Mouse (Mus musculus) liver, embryonic 15.5 days (tissue): ENCODE measurements around the gene Uhrf1bp1. TPM values are rescaled to one million over a fixed set of nuclear protein-coding genes. Genes with fewer than 3 reads are reported as not detected.
"Not testable (repeated sequence)": the region's sequence is repeated elsewhere in the genome, so short reads cannot be mapped to it uniquely, and the experiment has no call there.

Experiments used
- ATAC-seq: fragments of 200-750 bp; cut with Nextera tagmentation; 2 replicates; pipeline ENCODE4 v1.8.0; 2017; ENCODE audit warnings: moderate number of reproducible peaks, mild to moderate bottlenecking, moderate library complexity; ENCODE audit not compliant: insufficient read depth
- H3K27ac ChIP-seq: fragments of 300-500 bp; sonication (generic); replicated peaks from 2 replicates; pipeline ENCODE4 v1.5.1; 2015; ENCODE audit warnings: mild to moderate bottlenecking, inconsistent platforms
- H3K27me3 ChIP-seq: fragments of 300-500 bp; sonication (generic); 2 replicates; pipeline ENCODE4 v1.6.1; 2015; ENCODE audit warnings: mild to moderate bottlenecking, inconsistent platforms
- H3K36me3 ChIP-seq: fragments of 300-500 bp; sonication (generic); replicated peaks from 2 replicates; pipeline ENCODE4 v1.6.1; 2015; ENCODE audit warnings: moderate library complexity, mild to moderate bottlenecking, inconsistent platforms
- H3K4me1 ChIP-seq: fragments of 300-500 bp; sonication (generic); replicated peaks from 2 replicates; pipeline ENCODE4 v1.6.1; 2015; ENCODE audit warnings: inconsistent platforms
- H3K4me2 ChIP-seq: fragments of 300-500 bp; sonication (generic); 2 replicates; pipeline ENCODE4 v1.6.1; 2015; ENCODE audit warnings: moderate library complexity, mild to moderate bottlenecking, inconsistent platforms
- H3K4me3 ChIP-seq: fragments of 300-500 bp; sonication (generic); replicated peaks from 2 replicates; pipeline ENCODE4 v1.5.1; 2015; ENCODE audit warnings: mild to moderate bottlenecking, inconsistent platforms
- H3K9ac ChIP-seq: fragments of 300-500 bp; sonication (generic); 2 replicates; pipeline ENCODE4 v1.6.1; 2015; ENCODE audit warnings: moderate library complexity, mild to moderate bottlenecking, inconsistent platforms
- H3K9me3 ChIP-seq: fragments of 300-500 bp; sonication (generic); replicated peaks from 2 replicates; pipeline ENCODE4 v1.6.1; 2016; ENCODE audit warnings: inconsistent platforms
- WGBS: fragments of 180-500 bp; shearing (Covaris S2); methylation state at CpG from one replicate; pipeline ENCODE4 v1.1.7; 2015; ENCODE audit warnings: mixed read lengths; ENCODE audit not compliant: insufficient replicate concordance; 5-methylcytosine and 5-hydroxymethylcytosine counted together
- polyA plus RNA-seq: library from polyadenylated mRNA; unstranded; fragments of >200 nt; fragmentation: Nextera tagmentation; extraction: Ambion mirVana; gene quantifications from 2 replicates; pipeline ENCODE4 v1.2.1, GENCODE M21; 2015

Gene Uhrf1bp1
- polyA plus RNA-seq, 1 experiment from 2014 or later, result 2.2 TPM

DNA sequence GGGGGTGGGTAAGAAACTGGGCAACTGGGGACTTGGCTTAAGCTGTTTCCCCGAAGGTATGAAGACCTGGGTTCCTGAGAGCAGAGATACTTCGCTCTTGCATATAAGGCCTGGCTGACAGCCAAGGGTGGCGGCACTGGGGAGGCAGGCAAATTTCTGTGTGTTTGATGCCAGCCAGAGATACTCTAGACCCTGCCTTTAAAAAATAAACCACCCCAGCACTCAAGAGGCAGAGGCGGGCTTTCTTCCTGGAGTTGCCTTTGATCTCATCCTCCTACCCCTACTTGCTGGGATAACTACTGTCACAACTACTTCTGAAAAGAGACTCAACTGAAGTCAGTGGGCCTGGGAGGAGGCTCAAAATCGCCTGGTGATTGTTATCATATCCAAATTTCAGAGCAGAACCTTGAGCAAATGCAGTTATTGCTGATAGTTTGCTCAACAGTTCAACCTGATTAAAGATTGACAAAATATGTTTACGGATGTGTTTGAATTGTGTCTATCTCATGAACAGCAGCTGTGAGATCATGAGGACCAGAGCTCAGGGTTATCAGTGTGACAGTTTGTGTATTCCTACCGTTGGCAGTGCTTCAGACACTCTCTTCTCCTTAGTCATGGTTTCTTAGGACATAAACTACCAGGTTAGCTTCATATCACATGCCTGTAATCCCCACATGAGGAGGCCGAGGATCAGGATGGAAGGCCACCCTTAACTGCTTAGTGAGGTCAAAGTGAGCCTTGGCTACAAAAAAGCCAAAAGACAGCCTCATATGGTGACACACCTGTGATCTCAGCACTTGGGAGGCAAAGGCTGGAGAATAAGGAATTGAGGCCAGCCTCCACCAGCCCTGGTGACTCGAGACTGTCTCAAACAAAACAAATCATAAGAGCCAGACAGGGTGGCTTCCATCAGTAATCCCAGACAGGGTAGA, 34.6 kb upstream of the Uhrf1bp1 start:
- H3K27me3 ChIP-seq, result no peaks in the 10 kb centered on the region
- H3K9ac ChIP-seq, result peak overlapping the region; percentile 66
- peak; percentile 14 for ATAC-seq
- peak overlapping the region; percentile 90 for H3K27ac ChIP-seq
- 14% methylated on average over 9 of the region's 9 CpGs for WGBS
- peak overlapping the region; percentile 94 for H3K4me3 ChIP-seq
- peaks cover 77% of the 10 kb centered on the region for H3K4me1 ChIP-seq
- H3K9me3 ChIP-seq, result no peaks in the 10 kb centered on the region
- H3K4me2 ChIP-seq, result peak overlapping the region; percentile 91
- H3K36me3 ChIP-seq, result no peaks in the 10 kb centered on the region

DNA sequence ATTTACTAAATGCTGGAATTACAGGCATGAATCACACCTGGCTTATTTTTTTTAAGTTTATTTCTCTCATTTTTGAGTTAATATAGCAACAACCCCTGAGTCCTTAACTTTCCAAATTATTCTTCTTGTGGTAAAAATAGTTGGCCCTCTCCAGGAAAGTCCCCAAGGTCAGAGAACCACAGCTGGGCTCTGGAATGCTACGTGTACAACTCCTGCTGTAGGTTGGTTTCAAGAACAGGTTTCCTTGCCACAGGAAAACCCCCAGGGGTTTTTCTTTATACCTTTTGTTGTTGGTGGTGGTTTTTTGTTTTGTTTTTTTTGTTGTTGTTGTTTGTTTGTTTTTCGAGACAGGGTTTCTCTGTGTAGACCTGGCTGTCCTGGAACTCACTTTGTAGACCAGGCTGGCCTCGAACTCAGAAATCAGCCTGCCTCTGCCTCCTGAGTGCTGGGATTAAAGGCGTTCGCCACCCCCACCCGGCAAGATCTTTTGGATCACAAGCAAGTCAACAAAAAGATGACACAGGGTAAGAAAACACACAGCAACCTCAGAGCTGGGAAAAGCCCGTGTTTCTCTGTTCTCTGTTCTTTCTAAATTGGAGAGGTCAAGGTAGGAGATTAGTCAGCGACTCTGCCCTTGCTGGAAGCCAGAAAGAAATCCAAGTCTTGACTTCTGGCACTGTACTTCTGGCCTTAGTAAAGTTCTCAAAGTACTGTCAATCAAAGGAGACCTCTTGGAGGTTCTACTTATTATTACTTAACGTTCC, 32.9 kb upstream of the Uhrf1bp1 start:
- Histone ChIP-seq H3K36me3 (no peaks in the 10 kb centered on the region), H3K9me3 (no peaks in the 10 kb centered on the region), H3K27ac (peak overlapping the region; percentile 90; the same call in 1 of the 2 replicates), H3K4me3 (no peak overlapping the region), H3K9ac (no peak overlapping the region), H3K4me1 (peaks cover 67% of the 10 kb centered on the region), H3K4me2 (no peak overlapping the region), H3K27me3 (0 out of 2 replicates have a peak, but pooled peaks cover 6% of the 10 kb centered on the region)
- WGBS, result 76% methylated on average over 9 of the region's 9 CpGs
- ATAC-seq, result no peak

DNA sequence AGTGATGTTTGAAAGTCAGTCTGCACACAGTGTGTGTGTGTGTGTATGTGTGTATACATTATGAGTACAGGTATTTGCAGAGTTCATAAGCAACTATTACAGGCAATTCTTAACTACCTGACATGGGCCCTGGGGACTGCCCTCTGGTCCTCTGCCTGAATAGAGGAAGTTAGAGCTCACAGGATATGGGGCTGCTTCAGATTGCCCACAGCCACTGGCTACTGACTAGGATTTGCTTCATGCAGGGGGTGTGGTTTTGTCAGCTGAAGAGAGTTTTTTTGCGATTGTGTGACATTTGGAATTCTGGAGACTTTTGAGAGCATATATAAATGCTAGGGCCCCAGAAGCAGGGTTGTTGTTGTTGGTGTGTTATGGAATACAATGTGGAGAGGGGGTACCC, 31.3 kb upstream of the Uhrf1bp1 start:
- H3K4me2 ChIP-seq, result peak overlapping the region; percentile 73
- no peaks in the 10 kb centered on the region for H3K9me3 ChIP-seq

DNA sequence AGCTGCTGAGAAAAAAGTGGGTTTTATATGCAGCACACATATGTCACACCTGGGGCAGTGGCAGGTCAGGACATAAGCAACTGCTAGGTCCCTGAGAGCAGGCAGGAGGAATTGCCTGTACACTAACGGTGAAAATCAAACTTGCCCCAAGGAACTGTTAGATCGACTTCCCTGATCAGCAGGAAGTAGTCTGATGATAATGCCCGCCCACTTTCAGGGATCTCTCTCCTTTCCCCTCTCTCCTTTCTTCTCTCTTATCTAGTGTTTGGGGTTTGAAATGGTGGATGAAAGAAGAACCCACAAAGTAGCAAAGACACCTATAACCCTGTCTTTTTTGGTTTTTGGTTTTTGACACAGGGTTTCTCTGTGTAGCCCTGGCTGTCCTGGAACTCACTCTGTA, 30.7 kb upstream of the Uhrf1bp1 start:
- Histone ChIP-seq H3K27me3 (peaks cover 9% of the 10 kb centered on the region; the same call in 1 of the 2 replicates), H3K4me3 (peak overlapping the region; percentile 55), H3K27ac (peak overlapping the region; percentile 80), H3K4me2 (peak overlapping the region; percentile 73), H3K36me3 (no peaks in the 10 kb centered on the region), H3K4me1 (peaks cover 51% of the 10 kb centered on the region), H3K9me3 (no peaks in the 10 kb centered on the region), H3K9ac (peak overlapping the region; percentile 16)
- ATAC-seq, result no peak
- WGBS, result 5% methylated on average over 3 of the region's 3 CpGs

More for the DNA sequence above, 31.3 kb upstream of the Uhrf1bp1 start:
- Histone ChIP-seq H3K27ac (peak overlapping the region; percentile 80), H3K9ac (peak overlapping the region; percentile 16; the same call in 1 of the 2 replicates), H3K27me3 (peaks cover 9% of the 10 kb centered on the region; the same call in 1 of the 2 replicates), H3K4me1 (peaks cover 51% of the 10 kb centered on the region), H3K36me3 (no peaks in the 10 kb centered on the region), H3K4me3 (peak overlapping the region; percentile 55; the same call in 1 of the 2 replicates)
- whole genome bisulfite sequencing, result 20% methylated on average over 1 of the region's 1 CpGs
- no peak for ATAC-seq

DNA sequence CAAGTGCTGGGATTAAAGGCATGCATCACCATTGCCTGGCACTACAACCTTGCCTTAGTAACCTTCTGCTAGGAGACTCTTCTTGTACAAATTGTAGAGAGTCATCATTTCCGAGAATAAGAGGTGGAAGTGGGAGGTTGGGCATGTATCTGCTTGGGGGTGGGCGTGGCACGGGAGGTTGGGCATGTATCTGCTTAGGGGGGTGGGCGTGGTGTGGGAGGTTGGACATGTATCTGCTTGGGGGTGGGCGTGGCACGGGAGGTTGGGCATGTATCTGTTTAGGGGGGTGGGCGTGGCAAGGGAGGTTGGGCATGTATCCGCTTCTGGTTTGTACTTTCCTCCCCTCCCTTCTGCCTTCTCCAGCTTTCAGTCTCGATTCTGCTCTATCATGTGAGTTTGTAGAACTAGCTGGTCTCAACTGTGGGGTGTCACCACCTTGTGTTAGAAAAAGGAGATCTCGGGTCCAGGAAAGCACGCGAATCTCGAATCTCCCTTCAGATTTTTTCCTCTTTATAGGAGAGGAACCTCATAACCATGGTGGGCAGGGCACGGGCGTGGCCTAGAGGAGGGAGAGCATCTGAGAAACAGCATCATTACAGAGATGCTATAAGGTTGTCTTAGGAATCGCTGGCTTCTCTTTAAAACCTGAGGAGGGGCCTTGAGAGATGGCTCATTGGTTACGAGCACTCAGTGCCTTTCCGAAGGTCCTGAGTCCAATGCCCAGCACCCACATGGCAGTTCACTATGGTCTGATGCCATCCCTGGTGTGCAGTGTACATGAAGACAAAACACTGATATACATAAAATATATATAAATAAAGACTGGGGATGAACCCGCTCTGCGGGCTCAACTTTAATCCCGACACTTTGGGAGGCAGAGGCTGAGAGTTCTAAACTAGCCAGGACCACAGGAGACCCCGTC, 30.0 kb upstream of the Uhrf1bp1 start:
- 3% methylated on average over 22 of the region's 22 CpGs for WGBS
- Histone ChIP-seq H3K9me3 (no peaks in the 10 kb centered on the region), H3K27ac (peak overlapping the region; percentile 80), H3K4me1 (peaks cover 45% of the 10 kb centered on the region), H3K27me3 (peaks cover 9% of the 10 kb centered on the region; the same call in 1 of the 2 replicates), H3K4me2 (peak overlapping the region; percentile 73), H3K9ac (peak overlapping the region; percentile 32; the same call in 1 of the 2 replicates), H3K36me3 (no peaks in the 10 kb centered on the region), H3K4me3 (peak overlapping the region; percentile 55)
- ATAC-seq, result peak; percentile 72

DNA sequence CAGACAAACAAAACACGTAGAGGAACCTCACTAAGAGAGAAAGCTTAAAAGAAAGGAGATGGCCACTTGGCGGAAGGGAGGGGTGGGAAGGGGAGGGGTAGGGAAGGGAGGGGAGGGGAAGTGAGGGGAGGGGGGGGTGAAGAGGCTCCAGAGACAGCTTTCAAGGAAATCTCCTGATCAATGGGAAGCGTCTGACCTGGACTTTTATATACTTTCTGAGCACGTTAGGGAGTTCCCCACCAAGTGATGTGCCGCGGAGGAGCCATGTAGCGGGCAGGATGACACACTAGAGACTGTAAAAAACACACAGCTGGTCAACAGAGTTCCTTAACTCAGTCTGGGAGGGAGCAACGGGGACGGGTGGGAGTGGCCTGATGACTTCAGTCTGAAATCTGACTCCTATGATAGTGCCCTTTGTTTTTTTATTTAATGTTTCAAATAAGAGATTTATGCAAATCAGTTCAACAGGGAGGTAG, 29.3 kb upstream of the Uhrf1bp1 start:
- Histone ChIP-seq H3K36me3 (no peaks in the 10 kb centered on the region), H3K4me3 (peak overlapping the region; percentile 55), H3K4me2 (peak overlapping the region; percentile 73), H3K9ac (no peak overlapping the region), H3K27ac (peak overlapping the region; percentile 80), H3K4me1 (peaks cover 38% of the 10 kb centered on the region), H3K9me3 (no peaks in the 10 kb centered on the region), H3K27me3 (peaks cover 9% of the 10 kb centered on the region; the same call in 1 of the 2 replicates)
- ATAC-seq, result no peak
- 3% methylated on average over 8 of the region's 9 CpGs for WGBS

DNA sequence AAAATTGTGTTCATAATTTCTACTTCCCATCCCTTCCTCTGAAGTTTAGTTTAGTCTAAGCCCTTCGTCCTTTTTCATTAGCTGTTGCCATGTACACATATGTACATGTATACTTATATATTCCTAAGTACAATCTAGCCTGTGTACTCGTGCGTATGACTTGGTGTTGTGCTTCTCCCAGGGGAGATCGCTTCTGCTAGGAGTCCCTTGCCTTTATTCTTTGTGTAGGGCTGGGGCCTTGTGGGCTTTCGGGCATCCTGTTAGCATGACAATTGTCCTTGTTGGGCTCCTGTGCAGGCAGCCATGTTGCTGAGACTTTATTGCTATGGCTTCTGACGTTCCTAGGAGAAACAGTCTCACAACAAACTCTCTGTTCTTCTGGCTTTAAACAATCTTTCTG, 28.7 kb upstream of the Uhrf1bp1 start:
- Histone ChIP-seq H3K27me3 (peaks cover 9% of the 10 kb centered on the region; the same call in 1 of the 2 replicates), H3K9me3 (no peaks in the 10 kb centered on the region), H3K27ac (no peak overlapping the region), H3K36me3 (no peaks in the 10 kb centered on the region), H3K4me1 (peaks cover 32% of the 10 kb centered on the region), H3K4me3 (no peak overlapping the region), H3K4me2 (no peak overlapping the region), H3K9ac (no peak overlapping the region)
- ATAC-seq, result no peak
- WGBS, result 46% methylated on average over 6 of the region's 6 CpGs

DNA sequence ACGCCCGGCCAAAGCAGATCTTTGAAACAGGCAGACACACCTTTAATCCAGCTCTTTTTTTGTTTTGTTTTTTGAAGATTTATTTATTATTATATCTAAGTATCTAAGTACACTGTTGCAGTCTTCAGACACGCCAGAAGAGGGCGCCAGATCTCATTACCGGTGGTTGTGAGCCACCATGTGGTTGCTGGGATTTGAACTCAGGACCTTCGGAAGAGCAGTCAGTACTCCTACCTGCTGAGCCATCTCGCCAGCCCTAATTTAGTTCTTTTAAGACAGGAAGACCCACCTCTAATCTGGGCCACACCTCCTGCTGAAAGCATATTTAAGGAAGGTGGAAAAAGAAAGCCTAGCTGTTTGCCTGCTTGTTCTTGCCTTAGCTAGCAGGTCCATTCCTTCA, 25.8 kb upstream of the Uhrf1bp1 start:
- H3K9ac ChIP-seq, result no peak overlapping the region
- peaks cover 25% of the 10 kb centered on the region; the same call in 1 of the 2 replicates for H3K27me3 ChIP-seq
- no peak for ATAC-seq
- H3K36me3 ChIP-seq, result no peaks in the 10 kb centered on the region
- H3K27ac ChIP-seq, result no peak overlapping the region
- H3K4me3 ChIP-seq, result no peak overlapping the region
- 40% methylated on average over 7 of the region's 7 CpGs for WGBS
- H3K4me1 ChIP-seq, result peaks cover 17% of the 10 kb centered on the region
- no peak overlapping the region for H3K4me2 ChIP-seq
- no peaks in the 10 kb centered on the region for H3K9me3 ChIP-seq

DNA sequence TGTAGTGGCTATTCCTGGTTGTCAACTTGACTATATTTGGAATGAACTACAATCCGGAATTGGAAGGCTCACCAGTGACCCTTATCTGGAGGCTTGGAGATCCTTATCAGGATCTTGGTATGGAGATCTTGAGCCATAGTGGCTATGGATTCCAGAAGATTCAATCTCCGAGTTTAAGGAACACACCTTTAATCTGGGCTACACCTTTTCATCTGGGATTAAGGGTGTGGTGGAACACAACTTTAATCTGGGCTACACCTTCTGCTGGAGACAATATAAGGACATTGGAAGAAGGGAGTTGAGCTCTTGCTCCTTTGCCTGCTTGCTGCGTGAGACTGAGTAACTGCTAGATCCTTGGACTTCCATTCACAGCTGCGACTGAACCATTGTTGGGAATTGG, 18.4 kb upstream of the Uhrf1bp1 start, which contains the start of gene Snrpc:
TSS of gene Snrpc (plus strand) at position 301 of the 400 bp plus-strand sequence.
- peak within 1 kb of the TSS; percentile 76 for H3K4me2 ChIP-seq
- peaks cover 11% of the 10 kb centered on the region for H3K36me3 ChIP-seq
- 59% methylated on average over 4 of the region's 4 CpGs for WGBS
- peaks cover 19% of the 10 kb centered on the region for H3K4me1 ChIP-seq
- H3K27me3 ChIP-seq, result peaks cover 15% of the 10 kb centered on the region; the same call in 1 of the 2 replicates
- peak within 1 kb of the TSS; percentile 76; the same call in 1 of the 2 replicates for H3K27ac ChIP-seq
- not testable (repeated sequence) for H3K9me3 ChIP-seq, H3K9ac ChIP-seq, ATAC-seq
- peak within 1 kb of the TSS; percentile 84; the same call in 1 of the 2 replicates for H3K4me3 ChIP-seq
